Mouse (Mus musculus): Measurements from ENCODE around the gene Zfp68.
A peak's percentile ranks its signal among the peaks of the same experiment; 100 is the strongest.
"Not testable (repeated sequence)": the region's sequence is repeated elsewhere in the genome, so short reads cannot be mapped to it uniquely, and the experiment has no call there.

Zfp68 gene

DNA sequence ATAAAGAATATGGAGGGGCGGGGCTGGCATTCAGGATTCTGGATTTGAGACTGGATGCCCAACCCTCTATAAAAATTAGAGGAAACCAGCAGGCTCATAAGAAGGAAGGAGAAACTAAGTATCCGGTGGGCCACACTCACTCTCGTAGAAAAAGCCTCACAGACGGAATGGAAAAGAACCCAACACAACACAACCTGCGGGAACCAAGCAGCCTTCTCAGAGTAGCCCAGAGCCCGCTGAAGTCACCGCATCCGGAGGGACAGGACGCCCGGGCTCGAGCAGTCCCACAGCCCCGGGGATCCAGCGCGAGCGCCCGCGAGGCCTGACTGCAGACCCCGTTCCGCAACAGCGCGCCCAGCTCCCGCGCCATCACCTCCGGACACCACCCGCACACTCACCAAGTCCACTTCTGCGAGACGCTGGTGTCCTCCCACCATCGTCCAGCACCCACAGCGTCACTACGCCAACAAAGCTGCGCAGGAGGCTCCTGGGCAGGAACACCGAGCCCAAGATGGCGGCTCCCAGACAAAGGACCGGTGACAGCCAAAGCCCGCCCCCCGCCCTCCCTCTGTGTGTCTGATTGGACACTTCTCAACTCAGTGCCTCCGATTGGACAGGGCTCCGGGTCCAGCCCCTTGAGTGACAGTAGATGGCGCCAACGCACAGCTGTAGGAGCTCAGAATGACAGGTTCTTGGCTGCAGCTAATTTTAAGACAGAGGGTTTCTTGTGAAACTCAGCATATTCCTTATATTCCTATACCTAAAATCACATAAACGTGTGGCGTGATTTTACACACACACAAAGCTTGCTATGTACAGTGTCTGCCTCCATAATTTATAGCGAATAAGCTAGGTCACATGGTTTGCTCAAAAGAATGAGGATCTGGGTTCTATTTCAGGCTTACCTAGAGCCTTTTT, at the start of gene Zfp68:
TSS of gene Zfp68 (minus strand) at position 551 of the 918 bp plus-strand sequence.
- peak; percentile 95 for DNase-seq

DNA sequence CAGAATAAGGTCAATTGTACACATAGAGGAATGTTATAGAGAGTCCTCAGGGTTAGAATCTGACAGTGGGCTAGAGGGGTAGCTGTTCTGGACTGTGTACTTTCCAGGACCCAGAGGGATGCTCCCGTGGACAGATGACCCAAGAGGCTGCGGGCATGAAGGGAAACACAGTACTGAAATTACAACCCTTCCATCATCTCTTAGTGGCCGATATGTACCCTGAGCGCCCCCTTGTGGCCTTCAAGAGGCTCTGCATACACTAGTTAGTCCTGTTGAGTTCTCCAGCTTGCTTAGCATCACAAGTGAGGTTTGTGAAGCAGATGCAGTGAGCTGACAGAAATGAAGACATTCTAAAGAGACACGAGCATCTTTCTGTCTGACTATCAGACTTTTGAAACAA, 39.4 kb upstream of the Zfp68 start:
- DNase-seq: peak; percentile 22

DNA sequence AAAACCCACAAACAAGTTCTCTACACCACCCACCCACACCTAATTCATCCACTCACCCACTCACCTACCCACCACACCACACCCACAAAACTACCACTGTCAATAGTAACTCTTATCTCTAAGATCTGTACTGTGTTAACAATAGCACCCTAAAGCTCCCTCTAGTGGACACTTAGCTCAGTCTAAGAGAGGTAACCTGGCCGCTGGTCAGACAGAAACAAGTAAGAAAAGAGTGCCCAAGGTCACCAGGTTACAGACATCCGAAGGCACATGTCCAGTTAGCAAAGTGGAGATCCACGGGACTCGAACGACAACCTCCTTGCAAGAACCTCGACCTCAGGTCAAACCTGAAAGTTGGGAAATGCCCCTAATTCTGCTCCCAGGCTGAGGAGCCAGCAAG, 38.3 kb upstream of the Zfp68 start:
- peak; percentile 12 for DNase-seq

DNA sequence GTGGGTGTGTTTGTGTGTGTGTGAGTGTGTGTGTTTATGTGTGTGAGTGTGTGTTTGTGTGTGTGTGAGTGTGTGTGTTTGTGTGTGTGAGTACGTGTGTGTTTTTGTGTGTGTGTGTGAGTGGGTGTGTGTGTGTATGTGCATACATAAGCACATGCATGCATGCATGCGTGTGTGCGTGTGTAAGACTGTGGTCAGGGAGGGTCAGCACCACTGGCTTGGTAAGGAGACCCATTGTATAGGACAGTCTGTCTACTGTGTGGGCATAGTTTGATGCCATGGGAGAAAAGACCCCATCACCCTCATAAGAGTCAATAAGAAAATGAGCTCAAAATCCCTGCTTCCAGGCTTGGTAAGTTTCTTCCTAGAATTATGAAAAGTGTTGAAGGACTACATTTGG, 37.8 kb upstream of the Zfp68 start:
- DNase-seq: no peak

DNA sequence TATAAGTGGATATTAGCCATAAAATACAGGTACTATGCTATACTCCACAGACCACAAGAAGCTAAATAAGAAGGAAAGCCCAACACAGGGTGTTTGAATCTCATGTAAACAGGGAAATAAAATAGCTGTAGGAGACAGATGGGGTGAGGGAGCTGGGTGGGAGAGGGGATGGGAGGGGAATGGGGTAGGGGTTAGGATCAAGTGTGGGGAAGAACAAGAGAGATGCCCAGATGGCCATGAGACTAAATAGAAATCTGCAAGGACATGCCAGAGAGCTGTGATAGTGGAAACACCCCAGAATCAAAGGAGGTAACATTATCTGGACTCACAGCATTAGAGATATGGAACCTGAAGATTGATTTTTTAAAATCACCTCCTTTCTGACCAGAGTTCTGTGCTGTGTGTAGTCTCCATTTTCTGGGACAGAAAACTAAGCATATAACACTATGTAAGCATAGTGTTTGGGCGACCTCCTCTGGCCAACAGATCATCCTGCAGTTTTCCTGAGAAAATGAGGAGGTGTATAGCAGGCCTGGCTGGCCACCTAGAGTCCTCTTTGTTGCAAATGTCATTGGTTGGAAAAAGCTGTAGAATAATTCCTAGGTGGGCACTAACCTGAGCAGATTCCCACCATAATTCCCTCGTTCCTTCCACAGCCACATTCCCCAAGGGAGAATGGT, 37.1 kb upstream of the Zfp68 start:
- no peak for DNase-seq

DNA sequence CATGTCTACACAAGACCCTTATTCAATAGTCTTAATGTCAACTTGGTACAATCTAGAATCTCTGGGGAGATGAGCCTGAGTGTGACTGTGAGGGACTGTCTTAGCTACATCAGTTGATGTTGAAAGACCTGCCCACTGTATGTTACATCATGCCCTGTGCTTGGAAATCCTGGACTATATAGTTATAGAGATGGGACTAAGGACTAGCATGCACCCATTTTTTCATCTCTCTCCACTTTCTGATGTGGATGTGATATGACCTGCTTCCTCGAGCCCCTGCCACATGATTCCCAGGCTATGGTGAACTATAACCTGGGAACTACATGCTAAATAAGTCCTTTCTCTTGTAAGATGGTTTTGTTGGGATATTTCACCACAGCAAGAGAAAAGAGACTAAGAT, 33.4 kb upstream of the Zfp68 start:
- no peak for DNase-seq

DNA sequence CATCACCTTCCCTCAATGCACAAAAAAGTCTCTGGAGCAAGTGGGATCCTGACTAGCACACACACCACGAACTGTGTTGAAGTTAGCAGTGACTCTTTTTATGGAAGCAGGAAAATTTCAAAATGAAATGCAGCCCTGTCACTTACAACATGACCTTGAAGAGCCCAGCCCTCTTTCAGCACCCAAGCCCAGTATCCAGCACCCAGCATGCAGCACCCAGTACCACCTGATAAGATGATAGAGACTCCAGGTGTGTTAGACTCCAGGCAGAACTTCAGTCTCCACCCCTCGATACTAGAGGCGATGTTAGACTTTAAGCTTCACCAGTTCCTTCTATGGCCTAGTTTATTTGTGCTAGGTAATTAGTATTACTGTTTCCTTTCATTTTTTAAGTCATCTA, 22.2 kb upstream of the Zfp68 start:
- no peak for DNase-seq

DNA sequence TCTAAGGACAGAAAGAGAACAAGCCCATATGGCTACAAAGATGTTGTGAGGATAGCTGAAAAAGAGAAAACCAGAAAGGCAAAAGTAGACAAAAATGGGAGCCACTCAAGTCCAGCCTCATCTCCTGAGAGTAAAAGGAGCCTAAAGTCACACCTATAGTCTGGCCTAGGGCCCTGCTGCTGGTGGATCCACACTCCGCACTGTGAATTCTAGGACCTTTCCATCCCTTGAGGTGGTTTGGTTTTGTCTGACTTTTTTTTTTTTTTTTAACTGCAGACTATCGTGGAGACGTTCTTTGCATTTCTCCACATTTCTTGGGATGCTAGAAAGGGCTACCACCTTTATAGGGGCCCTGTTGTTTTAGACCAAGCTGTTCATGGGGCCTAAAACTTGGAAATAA, 21.5 kb upstream of the Zfp68 start:
- DNase-seq: no peak

DNA sequence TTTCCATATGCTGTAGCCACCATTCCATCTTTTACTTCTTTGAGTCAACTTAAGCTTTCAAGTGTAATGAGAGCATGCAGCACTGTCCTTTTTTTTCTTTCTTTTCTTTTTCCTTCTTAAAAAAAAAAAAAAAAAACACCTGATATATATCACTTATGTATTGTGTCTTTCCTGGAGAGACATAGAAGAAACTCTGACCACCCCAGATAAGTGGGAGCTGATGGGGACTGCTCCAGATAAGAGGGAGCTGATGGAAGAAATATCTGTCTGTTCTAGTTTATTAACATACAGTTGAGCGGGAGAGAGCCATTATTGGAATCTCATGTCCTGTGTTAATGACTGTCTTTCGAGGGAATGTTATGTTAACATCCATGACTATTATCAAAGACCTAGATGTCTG, 16.9 kb upstream of the Zfp68 start:
- DNase-seq: no peak

DNA sequence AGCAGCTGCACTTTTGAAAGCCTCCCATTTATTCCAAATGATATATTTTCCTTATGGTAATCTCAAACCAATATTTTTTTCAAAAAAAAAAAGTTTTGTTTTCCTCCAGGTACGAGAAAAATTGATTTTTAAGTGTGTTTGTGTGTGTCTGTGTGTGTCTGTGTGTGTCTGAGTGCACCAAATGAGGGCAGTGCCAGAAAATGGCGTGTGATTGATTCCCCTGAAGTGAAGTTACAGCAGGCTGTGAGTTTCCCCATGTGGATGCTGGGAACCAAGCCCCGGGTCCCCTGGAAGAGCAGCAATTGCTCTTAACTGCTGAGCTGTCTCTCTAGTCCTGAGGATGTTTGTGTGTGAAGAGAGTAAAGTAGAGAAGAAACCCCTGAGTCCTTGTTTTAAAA, 3.9 kb upstream of the Zfp68 start:
- no peak for DNase-seq

DNA sequence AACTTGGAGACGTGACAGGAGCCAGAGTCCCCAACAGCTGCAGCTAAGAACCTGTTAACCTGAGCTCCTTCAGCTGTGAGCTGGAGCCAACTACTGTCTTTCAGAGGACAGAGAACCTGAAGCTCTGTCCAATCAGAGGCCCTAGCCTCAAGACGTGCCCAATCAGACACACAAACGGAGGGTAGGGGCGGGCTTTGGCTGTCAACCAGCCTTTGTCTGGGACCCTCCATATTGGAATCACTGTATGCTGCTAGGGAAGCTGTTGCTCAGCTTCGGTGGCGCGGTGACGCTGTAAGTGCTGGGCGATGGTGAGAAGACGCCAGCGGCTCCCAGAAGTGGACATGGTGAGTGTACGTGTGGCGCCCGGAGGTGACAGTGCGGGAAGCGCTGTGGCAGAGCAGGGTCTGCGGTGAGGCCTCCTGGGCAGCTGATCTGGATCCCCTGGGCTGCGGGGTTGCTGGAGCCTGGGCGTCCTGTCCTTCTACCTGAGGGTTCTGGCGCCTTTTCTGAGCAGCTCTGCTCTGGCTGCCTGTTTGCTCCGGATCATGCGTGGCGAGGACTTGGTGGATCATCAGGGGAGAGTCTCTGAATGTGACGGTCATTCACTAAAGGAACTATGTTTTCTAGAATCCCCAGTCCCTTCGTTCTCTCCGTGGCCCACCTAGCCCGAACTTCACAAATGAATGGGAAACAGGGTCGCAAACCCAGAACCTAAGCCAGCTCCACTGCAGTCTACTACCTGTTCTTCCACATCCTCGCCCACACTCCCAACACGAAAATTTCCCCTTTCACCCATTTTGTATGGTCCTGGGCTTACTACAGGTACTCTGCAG, 3.3 kb upstream of the Zfp68 start, which contains the start of gene A430033K04Rik:
TSS of gene A430033K04Rik (plus strand) at position 215 of the 833 bp plus-strand sequence.
- DNase-seq: peak; percentile 94

DNA sequence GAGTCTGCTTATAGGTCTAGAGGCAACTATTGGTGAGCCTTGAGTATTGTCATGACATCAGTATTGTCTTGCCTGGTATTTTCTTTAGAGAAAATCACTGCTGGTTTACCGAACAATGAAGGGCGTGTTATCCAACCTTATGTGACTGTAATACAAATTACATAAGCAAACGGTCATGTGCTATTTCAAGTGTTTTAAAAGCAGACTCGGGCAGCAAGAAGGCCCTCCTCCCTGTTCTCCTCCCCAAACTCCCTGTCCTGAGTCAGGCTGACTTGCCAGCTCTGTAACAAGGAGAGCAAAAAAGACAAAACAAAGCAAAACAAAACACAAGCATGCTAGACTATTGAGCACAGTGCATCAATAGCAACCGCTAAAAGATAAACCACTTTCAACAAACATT, 1.3 kb upstream of the Zfp68 start:
- no peak for DNase-seq

DNA sequence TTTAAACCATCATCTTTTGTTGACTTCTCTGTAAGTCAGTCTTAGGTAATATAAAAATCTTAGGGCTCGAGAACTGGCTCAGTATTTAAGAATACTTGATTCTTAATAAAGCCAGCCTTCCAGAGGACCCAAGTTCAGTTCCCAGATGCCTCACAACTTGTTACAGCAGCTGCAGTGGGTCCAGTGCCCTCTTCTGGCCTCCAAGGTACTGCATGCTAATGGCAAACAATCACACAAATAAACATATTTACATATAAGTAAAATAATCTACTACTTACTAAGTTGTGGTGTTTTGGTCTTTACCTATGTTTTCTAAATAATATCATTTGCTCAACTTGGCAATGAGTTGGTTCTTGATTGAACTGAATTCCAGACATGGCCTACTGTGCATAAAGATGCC, 1.2 kb downstream of the Zfp68 start:
- DNase-seq: no peak

DNA sequence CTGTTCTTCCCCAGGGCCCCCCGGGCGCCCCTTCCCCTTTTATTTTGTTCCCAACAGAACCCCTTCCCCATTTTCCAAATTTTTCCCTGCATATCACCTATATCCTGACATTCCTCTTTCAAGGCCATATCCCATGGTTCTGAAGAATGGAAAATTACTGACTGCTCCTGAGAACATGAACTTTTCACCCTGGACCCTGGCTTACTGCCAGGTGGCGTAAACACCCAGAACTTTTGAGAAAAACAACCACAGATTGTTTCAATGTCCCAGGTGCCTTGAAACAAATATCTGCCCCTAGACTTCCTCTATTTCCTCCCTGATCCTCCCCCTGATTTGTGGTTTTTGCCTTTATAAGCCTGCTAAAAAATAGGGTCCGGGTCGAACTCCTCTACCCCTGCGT, 32.2 kb downstream of the Zfp68 start:
- DNase-seq: no peak

DNA sequence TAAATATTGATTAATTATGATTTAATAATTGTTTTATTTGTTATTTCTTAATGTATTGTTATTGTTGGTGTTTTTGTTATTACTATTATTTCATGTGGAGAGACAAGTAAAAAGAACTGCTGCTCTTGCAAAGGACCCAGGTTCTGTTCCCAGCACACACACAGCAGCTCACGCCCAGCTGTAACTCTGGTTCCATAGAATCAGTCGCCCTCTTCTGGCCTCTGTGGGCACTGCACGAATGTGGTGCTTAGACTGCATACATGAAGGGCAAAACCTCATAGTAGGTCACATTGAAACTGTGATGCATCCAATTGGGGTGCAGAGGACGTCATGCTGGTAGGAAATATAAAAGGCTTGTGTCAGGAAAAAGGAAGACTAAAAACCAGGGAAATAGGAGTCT, 47.9 kb downstream of the Zfp68 start:
- no peak for DNase-seq

DNA sequence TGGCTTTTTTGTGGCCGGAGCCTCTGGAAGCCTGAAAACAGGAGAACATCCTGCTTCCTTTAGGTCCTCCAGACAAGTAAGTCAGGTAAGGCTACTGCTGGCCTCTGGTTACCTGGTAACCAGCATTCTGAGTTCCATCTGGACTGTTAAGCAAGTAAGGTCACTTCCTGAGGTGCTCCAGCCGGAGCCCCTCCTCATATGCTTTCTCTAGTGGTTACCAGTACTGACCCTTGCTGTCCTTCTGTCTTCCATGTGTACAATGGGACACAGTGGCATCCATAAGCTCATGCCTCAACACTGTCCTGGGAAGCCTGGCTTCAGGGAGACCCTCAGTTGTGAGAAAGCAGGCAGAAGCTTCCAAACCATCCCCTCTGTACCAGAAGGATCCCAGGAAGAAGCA, 54.9 kb downstream of the Zfp68 start, which contains the start of gene 1700123K08Rik:
TSS of gene 1700123K08Rik (minus strand) at position 101 of the 400 bp plus-strand sequence.
- not testable (repeated sequence) for DNase-seq

All from cerebellum, adult 9-11 months (tissue).